Mouse (Mus musculus) kidney, adult 2 months (tissue): ENCODE measurements at regions not wholly inside any gene's neighbourhood (a gene's known extent, or its start where the extent isn't known, plus 50 kb on each side); places are given as distances from the start of the nearest gene placed in this dataset.
"Not testable (repeated sequence)": the region's sequence is repeated elsewhere in the genome, so short reads cannot be mapped to it uniquely, and the experiment has no call there.

Source experiments
- CTCF ChIP-seq: fragments of 200-500 bp; conservative IDR thresholded peaks from 2 replicates; pipeline ENCODE4 v1.5.1; 2011; ENCODE audit warnings: low read depth, mild to moderate bottlenecking, control low read depth, low read length, moderate library complexity, mixed read lengths; ENCODE audit not compliant: insufficient read depth, insufficient read length
- POLR2A ChIP-seq: fragments of 200-500 bp; IDR thresholded peaks from one replicate; pipeline ENCODE4 v1.6.1; 2011; ENCODE audit warnings: low read depth, low read length, control low read depth

GRCm38 (mm10) chrX:75729791-75730190, 145.2 kb downstream of the Pls3 start:
- not testable (repeated sequence) for TF ChIP-seq CTCF, POLR2A
